Mouse (Mus musculus) kidney, embryonic 16.5 days (tissue): ENCODE data around the gene Satb2. TPM values are rescaled to one million over a fixed set of nuclear protein-coding genes. Genes with fewer than 3 reads are reported as not detected.

Experiments
- ATAC-seq: fragments of 200-750 bp; cut with Nextera tagmentation; 2 replicates; pipeline ENCODE4 v1.8.0; 2017; ENCODE audit warnings: moderate TSS enrichment; ENCODE audit not compliant: low FRiP score, low TSS enrichment
- H3K27ac ChIP-seq: fragments of 300-500 bp; sonication (generic); 2 replicates; pipeline ENCODE4 v1.5.1; 2014; ENCODE audit warnings: low read length
- H3K27me3 ChIP-seq: fragments of 300-500 bp; sonication (generic); 2 replicates; pipeline ENCODE4 v1.6.1; 2014; ENCODE audit warnings: low read length, control low read depth, mixed read lengths; ENCODE audit not compliant: insufficient read depth
- H3K36me3 ChIP-seq: fragments of 300-500 bp; sonication (generic); 2 replicates; pipeline ENCODE4 v1.6.1; 2014; ENCODE audit warnings: low read length, control low read depth, mixed read lengths; ENCODE audit not compliant: insufficient read depth
- H3K4me1 ChIP-seq: fragments of 300-500 bp; sonication (generic); 2 replicates; pipeline ENCODE4 v1.6.1; 2014; ENCODE audit warnings: low read length, control low read depth, mixed read lengths; ENCODE audit not compliant: insufficient read depth
- H3K4me2 ChIP-seq: fragments of 300-500 bp; sonication (generic); replicated peaks from 2 replicates; pipeline ENCODE4 v1.6.1; 2014; ENCODE audit warnings: low read depth, low read length
- H3K4me3 ChIP-seq: fragments of 300-500 bp; sonication (generic); 2 replicates; pipeline ENCODE4 v1.5.1; 2014; ENCODE audit warnings: mild to moderate bottlenecking, low read length
- H3K9ac ChIP-seq: fragments of 300-500 bp; sonication (generic); replicated peaks from 2 replicates; pipeline ENCODE4 v1.6.1; 2014; ENCODE audit warnings: low read length
- H3K9me3 ChIP-seq: fragments of 300-500 bp; sonication (generic); 2 replicates; pipeline ENCODE4 v1.6.1; 2016; ENCODE audit warnings: low read length, control low read depth
- WGBS: fragments of 180-500 bp; shearing (Covaris S2); extraction: QIAGEN DNeasy Blood & Tissue Kit; methylation state at CpG from one replicate; pipeline ENCODE4 v1.1.7; 2014; 5-methylcytosine and 5-hydroxymethylcytosine counted together
- microRNA-seq: library from miRNA; unstranded; fragments of <30 nt; microRNA quantifications from one replicate; pipeline ENCODE4, GENCODE M21; 2016
- polyA plus RNA-seq: library from polyadenylated mRNA; unstranded; fragments of >200 nt; fragmentation: Nextera tagmentation; extraction: Ambion mirVana; gene quantifications from 2 replicates; pipeline ENCODE4 v1.2.1, GENCODE M21; 2015

Gene Satb2
- polyA plus RNA-seq, 1 experiment from 2014 or later, result 1.6 TPM

- H3K4me1 ChIP-seq, result no peaks in the 10 kb centered on the region
- no peaks in the 10 kb centered on the region for H3K27me3 ChIP-seq
- H3K4me2 ChIP-seq, result no peak overlapping the region
- no peak overlapping the region for H3K27ac ChIP-seq
- H3K4me3 ChIP-seq, result no peak overlapping the region
- H3K9ac ChIP-seq, result no peak overlapping the region
- 100% methylated on average over 1 of the region's 1 CpGs for WGBS
- no peak for ATAC-seq
- no peaks in the 10 kb centered on the region for H3K9me3 ChIP-seq
- no peaks in the 10 kb centered on the region for H3K36me3 ChIP-seq
Observed at GRCm38 (mm10) chr1:56761512-56761911, 216.9 kb downstream of the Satb2 start.

GRCm38 (mm10) chr1:56753283-56753682 lies 225.2 kb downstream of the Satb2 start:
- no peaks in the 10 kb centered on the region for H3K4me1 ChIP-seq

GRCm38 (mm10) chr1:56750693-56751092 lies 227.8 kb downstream of the Satb2 start:
- Histone ChIP-seq H3K4me1 (no peaks in the 10 kb centered on the region), H3K4me3 (no peak overlapping the region), H3K9ac (no peak overlapping the region), H3K9me3 (no peaks in the 10 kb centered on the region), H3K27ac (no peak overlapping the region), H3K27me3 (no peaks in the 10 kb centered on the region), H3K4me2 (no peak overlapping the region), H3K36me3 (no peaks in the 10 kb centered on the region)
- WGBS, result 86% methylated on average over 2 of the region's 2 CpGs
- ATAC-seq, result no peak

More at GRCm38 (mm10) chr1:56753283-56753682, 225.2 kb downstream of the Satb2 start:
- Histone ChIP-seq H3K9ac (no peak overlapping the region), H3K4me2 (no peak overlapping the region), H3K27ac (no peak overlapping the region), H3K27me3 (no peaks in the 10 kb centered on the region), H3K9me3 (no peaks in the 10 kb centered on the region), H3K4me3 (no peak overlapping the region), H3K36me3 (no peaks in the 10 kb centered on the region)
- ATAC-seq, result no peak
- WGBS, result 53% methylated on average over 1 of the region's 1 CpGs

GRCm38 (mm10) chr1:56749629-56750311 lies 228.7 kb downstream of the Satb2 start:
- H3K27ac ChIP-seq, result no peak overlapping the region
- H3K4me1 ChIP-seq, result no peaks in the 10 kb centered on the region
- WGBS, result 77% methylated on average over 16 of the region's 16 CpGs
- no peaks in the 10 kb centered on the region for H3K9me3 ChIP-seq
- no peaks in the 10 kb centered on the region for H3K36me3 ChIP-seq
- H3K9ac ChIP-seq, result no peak overlapping the region
- no peak for ATAC-seq
- H3K4me3 ChIP-seq, result no peak overlapping the region
- no peaks in the 10 kb centered on the region for H3K27me3 ChIP-seq
- H3K4me2 ChIP-seq, result no peak overlapping the region

GRCm38 (mm10) chr1:56748876-56749493 lies 229.5 kb downstream of the Satb2 start:
- Histone ChIP-seq H3K4me3 (no peak overlapping the region), H3K4me2 (no peak overlapping the region), H3K27ac (no peak overlapping the region), H3K9me3 (no peaks in the 10 kb centered on the region), H3K4me1 (no peaks in the 10 kb centered on the region), H3K36me3 (no peaks in the 10 kb centered on the region), H3K9ac (no peak overlapping the region), H3K27me3 (no peaks in the 10 kb centered on the region)
- no peak for ATAC-seq
- 83% methylated on average over 11 of the region's 11 CpGs for WGBS

Small RNA genes within 50 kb of the gene (microRNA-seq; reads per million reads assigned to microRNA genes)
- gene Gm23943, result not detected
